Mouse (Mus musculus): ENCODE results near the gene Nol3.

DNA sequence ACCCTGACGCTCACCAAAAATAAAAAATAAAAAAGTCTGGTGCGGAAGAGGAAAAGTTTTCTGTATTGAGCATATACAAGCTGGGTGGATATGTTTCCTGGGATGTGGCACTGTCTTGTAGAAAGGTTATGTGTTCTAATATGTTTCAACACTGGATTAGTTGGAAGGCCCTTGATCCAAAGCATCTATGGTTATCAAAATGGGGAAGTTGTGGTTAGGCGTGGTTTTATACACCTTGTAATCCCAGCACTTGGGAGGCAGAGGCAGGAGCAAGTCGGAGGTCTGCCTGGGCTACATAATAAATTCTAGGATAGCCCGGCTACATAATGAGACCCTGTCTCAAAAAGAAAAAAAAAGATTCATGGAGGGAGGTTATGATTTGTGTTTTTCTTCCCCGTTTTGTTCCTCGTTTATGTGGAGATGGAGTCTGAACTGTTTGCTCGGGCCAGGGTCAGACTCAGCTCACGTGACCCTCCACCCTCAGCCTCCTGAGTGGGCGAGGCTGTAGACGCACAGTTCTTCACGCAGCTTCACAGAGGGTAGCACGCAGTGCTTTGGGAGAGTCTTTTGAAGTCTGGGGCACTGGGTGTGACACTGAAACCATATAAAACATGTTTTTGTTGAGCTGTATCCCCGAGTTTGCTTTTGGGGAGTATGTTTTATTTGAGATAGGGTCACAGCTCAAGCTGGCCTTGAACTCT, 38.3 kb upstream of the Nol3 start:
- TF ChIP-seq CTCF (IDR thresholded peaks at IDR 0.05; ENCODE audit: low read depth, low read length) (no peak), POLR2A (IDR thresholded peaks at IDR 0.05; ENCODE audit: insufficient read depth, low read length) (no peak)

Data from ES-Bruce4 (cell line).